Comparison of ENCODE assay signal across 31 mouse cellular contexts in the genomic region with DNA sequence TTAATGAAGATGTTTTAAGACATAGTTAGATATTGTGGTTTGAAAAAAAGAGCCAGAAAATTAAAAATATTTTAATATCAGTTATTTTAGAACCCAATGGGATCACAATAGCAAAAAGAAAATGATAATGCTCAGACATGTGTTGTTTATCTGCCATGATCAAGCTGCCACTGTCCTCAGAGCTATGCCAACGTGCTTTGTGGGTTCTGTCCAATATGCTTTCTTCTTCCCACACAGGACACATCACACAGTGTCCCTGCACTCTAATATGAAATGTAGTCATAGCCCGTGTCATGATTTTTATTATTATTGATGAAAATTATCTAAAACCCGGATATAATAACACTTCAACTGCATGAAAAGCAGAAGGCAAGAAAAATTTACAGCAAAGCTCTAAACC. TPM values are rescaled to one million over a fixed set of nuclear protein-coding genes. Genes with fewer than 3 reads are reported as not detected.
"Had no signal": no experiment of that assay in that cellular context is flagged by ENCODE, and none has a peak within 500 bp of the region (broad histone marks: within the 10 kb centered on the region; RNA-seq: fewer than 3 reads in every experiment).

No protein-coding gene starts in this region.

- H3K27ac ChIP-seq: heart, adult 2 months; heart, embryonic 10.5 days; heart, embryonic 13.5 days; heart, embryonic 15.5 days; hindbrain, embryonic 10.5 days; hindbrain, embryonic 12.5 days; hindbrain, embryonic 13.5 days; hindbrain, embryonic 14.5 days; hindbrain, embryonic 15.5 days; hindbrain, postnatal 0 days; intestine, embryonic 15.5 days; kidney, embryonic 15.5 days; kidney, postnatal 0 days; left cerebral cortex, adult 2 months had no signal

- H3K4me3 ChIP-seq: heart, adult 2 months; heart, embryonic 10.5 days; heart, embryonic 12.5 days; heart, embryonic 13.5 days; heart, embryonic 15.5 days; hindbrain, embryonic 10.5 days; hindbrain, embryonic 12.5 days; hindbrain, embryonic 13.5 days; hindbrain, embryonic 15.5 days; intestine, embryonic 15.5 days; kidney, embryonic 15.5 days; left cerebral cortex, adult 2 months had no signal

- DNase-seq: heart, adult 18-20 months; heart, adult 2 months; heart, postnatal 10 days; heart, postnatal 14 days; heart, postnatal 36 days; heart, postnatal 4 days; kidney, adult 11 months; kidney, adult 18-20 months; kidney, adult 2 months; kidney, adult 8-10 months; kidney, adult 9 months; kidney, postnatal 10 days; kidney, postnatal 14 days; kidney, postnatal 25 days; kidney, postnatal 36 days; kidney, postnatal 4 days had no signal

RNA-seq across cellular contexts. Expression of a gene that starts 16.7 kb away (rescaled TPM):
- total RNA-seq: heart, adult 18-20 months; heart, adult 2 months; heart, postnatal 36 days; hematopoietic stem cell, adult 5-6 weeks had no signal
